Mouse (Mus musculus) fibroblast of lung, adult 2 months (primary cell): Measurements from ENCODE around the gene Pole.

ENCODE experiments used
- DNase-seq: peaks from one replicate; pipeline ENCODE4 v3.0.0-alpha.2; 2011; ENCODE audit warnings: low read depth

Gene Pole

DNA sequence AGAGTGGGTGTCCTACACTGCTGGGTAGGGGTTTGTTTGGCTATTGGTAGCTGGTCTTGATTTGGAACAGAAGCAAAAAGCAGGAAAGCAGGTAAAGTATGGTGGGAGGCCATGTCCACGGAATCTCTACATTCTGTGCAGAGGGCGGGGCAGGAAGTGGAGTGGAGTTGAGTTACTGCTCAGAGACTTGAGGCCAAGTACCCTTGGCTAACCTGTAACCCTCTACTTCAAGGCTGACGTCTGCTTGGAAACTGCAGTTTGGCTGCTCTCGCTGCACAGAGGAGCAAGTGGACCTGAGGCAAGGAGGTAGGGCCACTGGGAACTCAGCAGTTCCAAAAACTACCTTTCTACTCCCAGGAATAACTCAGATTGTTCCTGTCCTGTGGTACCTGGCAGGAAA lies 58.4 kb downstream of the Pole start, which contains the start of gene Lrcol1:
TSS of gene Lrcol1 (plus strand) at position 207 of the 400 bp plus-strand sequence.
- no peak for DNase-seq

- no peak for DNase-seq
Measured at GRCm38 (mm10) chr5:110345553-110345952, 59.4 kb downstream of the Pole start.

- no peak for DNase-seq
Measured at GRCm38 (mm10) chr5:110347006-110347405, 60.9 kb downstream of the Pole start.

GRCm38 (mm10) chr5:110354716-110355115 lies 68.6 kb downstream of the Pole start:
- DNase-seq = no peak

GRCm38 (mm10) chr5:110357531-110358179 lies 71.5 kb downstream of the Pole start:
- DNase-seq = peak; percentile 58

- DNase-seq = no peak
Measured at GRCm38 (mm10) chr5:110361465-110361864, 75.4 kb downstream of the Pole start.

DNA sequence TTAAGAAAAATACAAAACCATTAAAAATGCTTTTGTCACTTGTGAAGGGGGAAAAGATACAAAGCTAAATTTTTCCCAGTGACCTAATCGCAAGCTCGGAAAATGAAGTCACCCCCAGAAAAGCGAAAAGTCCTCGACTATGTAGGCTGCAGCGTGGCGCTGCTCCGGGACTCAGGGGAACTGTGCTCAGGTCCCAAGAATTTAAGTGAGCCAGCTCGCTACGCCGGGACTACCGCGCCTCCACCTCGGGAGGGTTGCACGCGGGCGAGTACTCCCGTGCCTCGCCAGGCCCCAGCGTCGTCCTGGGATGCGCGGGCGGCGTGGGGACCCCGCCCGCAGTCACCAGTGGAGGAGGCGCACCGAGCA lies 76.7 kb downstream of the Pole start:
- DNase-seq = no peak

- DNase-seq = no peak
Measured at GRCm38 (mm10) chr5:110363179-110363821, 77.2 kb downstream of the Pole start.

DNA sequence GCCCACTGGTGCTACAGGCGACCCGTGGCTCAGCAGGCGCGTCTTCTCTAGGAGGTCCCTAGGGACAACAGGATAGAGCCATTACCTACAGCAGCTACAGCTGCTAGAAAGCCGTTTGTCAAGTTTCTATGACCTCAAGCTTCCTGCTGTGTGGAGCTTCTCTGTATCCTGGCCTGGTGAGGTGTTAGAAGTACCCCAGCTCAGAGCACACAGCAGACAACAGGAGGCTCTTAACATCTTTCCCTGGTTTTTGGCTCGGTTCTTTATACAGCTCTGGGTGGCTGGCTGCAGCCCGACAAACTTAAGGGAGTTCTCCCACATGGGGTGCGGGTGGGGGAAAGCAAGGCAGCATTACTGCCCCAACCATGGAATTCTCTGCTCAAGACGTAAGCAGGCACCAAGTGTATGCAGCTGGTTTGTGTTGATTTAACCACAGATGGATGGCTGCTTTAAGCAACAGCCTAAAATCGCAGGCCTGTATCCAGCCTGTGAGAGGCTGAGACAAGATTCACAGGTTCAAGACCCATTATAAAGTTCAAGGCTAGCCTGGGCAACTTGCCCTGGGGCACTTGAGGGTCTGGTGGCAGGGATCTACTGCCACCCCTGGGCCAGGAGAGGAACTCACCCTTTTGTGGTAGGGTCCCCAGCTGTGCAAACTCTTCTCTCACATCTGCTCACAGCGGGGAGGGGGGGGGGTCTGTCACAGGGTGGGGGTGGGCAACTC lies 77.9 kb downstream of the Pole start:
- no peak for DNase-seq

DNA sequence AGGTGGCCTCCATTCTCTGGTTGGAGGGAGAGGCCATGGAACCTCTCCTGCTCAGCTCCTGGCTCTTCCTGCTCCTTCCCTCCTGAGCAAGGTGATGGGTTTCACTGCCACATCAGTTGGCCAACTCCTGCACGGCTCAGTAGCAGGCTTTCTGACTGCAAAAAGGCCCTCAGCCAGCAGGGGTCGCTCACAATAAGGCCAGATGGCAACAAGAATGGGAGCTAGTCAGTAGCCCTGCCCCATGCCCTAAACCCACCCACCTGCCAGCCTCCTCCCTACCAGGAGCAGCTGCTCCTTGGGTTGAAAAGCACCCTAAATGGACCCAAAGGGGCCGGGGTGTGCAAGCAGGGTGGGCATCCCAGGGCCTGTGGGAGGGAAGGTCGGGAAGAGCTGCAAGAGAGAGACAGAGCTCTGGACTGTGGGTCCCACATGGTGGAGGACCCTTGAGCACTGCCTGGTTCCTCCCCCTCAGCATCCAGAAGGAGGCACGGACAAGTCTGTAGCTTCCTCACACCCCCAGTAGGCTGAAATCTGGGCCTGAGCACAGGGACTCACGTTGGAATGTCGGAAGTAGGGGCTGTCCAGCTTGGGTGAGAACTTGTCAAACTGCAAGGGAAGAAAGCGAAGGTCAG lies 90.8 kb downstream of the Pole start:
- no peak for DNase-seq

DNA sequence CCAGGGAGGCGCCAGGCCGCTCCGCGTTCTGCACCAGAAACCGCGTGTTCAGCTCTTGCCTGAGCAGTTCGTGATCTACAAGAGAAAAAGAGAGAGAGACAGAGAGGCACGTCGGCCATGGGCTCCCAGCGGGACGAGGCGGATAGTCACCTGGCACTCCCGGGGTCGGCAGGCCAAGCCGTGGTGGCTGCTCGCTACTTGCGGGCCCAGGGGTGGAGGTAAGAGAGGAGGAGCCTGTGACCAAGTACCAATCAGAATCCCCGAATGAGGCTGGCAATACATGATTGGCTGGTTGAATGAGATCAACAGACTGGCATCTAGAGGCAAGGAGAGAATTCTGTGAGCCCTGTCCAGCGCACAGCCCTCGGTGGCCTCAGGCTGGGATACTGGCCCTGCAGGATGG lies 92.1 kb downstream of the Pole start:
- DNase-seq = no peak

- DNase-seq = no peak
Measured at GRCm38 (mm10) chr5:110379086-110379485, 93.0 kb downstream of the Pole start.

- DNase-seq = no peak
Measured at GRCm38 (mm10) chr5:110379823-110380222, 93.7 kb downstream of the Pole start.

DNA sequence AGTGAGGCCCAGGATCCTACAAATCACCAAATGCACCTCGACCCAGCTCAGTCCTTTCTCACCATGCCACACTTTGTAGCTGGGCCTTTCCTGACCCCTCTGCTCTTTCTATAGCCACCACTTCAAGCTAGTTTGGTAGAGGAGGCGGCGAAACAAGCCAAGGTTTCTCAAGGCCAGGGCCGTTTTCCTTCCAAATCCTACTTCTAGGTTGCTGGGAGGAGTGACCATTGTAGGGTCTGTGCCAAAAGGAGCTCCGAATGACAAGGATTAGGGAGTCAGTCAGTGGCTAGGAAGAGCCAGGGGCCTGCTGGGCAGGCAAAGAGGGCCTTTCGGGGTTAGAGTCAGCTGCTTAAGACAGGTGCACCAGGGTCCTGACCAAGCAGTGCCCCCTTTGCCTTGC lies 98.4 kb downstream of the Pole start:
- no peak for DNase-seq

GRCm38 (mm10) chr5:110385263-110385662 lies 99.2 kb downstream of the Pole start:
- DNase-seq = no peak

DNA sequence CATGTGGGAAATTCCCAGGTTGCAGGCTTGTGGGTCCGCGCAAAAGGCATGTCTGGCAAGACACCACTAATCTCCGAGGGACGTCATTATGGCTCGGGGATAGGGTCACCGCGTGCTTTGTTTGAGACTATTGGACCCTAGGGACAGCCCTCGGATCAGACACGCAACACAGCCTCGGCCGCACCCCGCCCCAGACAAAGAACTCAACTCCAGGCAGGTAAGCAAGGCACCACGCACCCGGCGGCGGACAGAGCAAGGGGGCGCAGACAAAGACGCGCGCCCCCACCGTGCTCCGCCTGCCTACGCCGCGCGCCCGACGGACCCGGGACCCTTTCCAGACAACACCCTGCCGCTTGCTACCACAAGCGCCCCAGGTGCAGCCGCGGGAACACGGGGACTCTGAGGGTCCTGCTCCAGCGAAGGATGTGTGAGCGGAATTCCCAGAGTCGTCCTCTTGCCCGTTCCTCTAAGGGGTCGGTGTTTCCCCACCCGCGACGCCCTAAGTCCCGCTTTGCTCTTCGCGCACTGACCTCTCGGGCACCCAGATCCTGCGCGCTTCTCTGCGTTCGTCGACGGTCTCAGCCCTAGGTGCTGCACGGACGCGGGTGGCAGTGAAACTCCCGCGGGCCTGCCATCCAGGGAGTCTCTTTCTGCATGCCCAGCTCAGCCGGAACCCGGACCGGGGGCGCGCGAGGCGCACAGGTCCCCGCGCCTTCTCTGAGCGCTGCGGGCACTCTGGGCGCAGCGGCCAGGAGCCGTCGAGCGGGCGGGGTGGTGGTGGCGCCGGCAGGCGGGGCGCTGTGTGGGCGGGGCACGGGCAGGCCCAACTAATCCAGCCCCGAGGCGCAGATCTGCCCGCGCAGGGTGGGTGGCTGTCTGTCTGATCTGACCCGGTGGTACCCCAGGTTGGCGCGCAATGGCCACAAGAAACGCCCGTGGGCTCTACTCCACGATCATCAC lies 100.5 kb downstream of the Pole start:
- no peak for DNase-seq
